Mouse (Mus musculus) left cerebral cortex, adult 2 months (tissue): Measurements from ENCODE around the gene Inhbe. TPM values are rescaled to one million over a fixed set of nuclear protein-coding genes. Genes with fewer than 3 reads are reported as not detected.

ENCODE experiments used
- DNase-seq, 2 experiments: peaks; one replicate each; pipeline ENCODE4 v3.0.0; 2021 to 2022; ENCODE audit warnings: low spot score in 2 of 2, mixed read lengths in 1 of 2; ENCODE audit errors: extremely low spot score in 1 of 2
- H3K27ac ChIP-seq: fragments of 200-600 bp; 2 replicates; pipeline ENCODE4 v1.8.1; 2022
- H3K4me3 ChIP-seq: fragments of 200-600 bp; 2 replicates; pipeline ENCODE4 v1.8.1; 2022
- CTCF ChIP-seq: fragments of 200-600 bp; IDR thresholded peaks from 2 replicates; pipeline ENCODE4 v1.8.1; 2022; ENCODE audit warnings: antibody characterized with exemption, mild to moderate bottlenecking, moderate library complexity
- intact Hi-C: fragments of 180-260 bp; cut with DNase I; formaldehyde crosslinking; loops from one replicate; pipeline ENCODE4 v1.15.1; 2025
- long read RNA-seq, 2 experiments: library from polyadenylated mRNA; stranded (forward); transcript quantifications; one replicate each; pipeline ENCODE4 v2.0.0; 2021; ENCODE audit warnings: borderline mapping rate in 2 of 2
- total RNA-seq, 2 experiments: library from RNA; stranded (reverse); gene quantifications; 2 replicates each; pipeline ENCODE4 v1.2.3; 2021

Inhbe gene
- total RNA-seq = under 1 TPM in 1 of 2 experiments, not detected in 1; 0.29 TPM
- long read RNA-seq, experiment 1, full-length matches to known transcripts = 1 of 2 reads
- long read RNA-seq, experiment 1, partial matches to known transcripts = 0 of 2 reads
- long read RNA-seq, experiment 1, other reads (novel, unspliced or antisense) = 1 of 2 reads
- long read RNA-seq, experiment 2 = 0 reads

- intact Hi-C loops = loop anchor here (1.0 to 5.0 kb wide), 3 partner anchors 26 to 128 kb away; partner anchors contain the start of gene R3hdm2
- peak; percentile 53 for TF ChIP-seq CTCF
- DNase-seq = peak; percentile 61 to 69
- 0 out of 2 replicates have a peak within 1 kb of the TSS, but pooled peaks have one; percentile 17 for H3K4me3 ChIP-seq
- peak within 1 kb of the TSS; percentile 91 for H3K27ac ChIP-seq
Observed at GRCm38 (mm10) chr10:127353909-127354895, at the start of gene Inhbe. Gene Inhbe (minus strand): TSS chr10:127354411.

DNA sequence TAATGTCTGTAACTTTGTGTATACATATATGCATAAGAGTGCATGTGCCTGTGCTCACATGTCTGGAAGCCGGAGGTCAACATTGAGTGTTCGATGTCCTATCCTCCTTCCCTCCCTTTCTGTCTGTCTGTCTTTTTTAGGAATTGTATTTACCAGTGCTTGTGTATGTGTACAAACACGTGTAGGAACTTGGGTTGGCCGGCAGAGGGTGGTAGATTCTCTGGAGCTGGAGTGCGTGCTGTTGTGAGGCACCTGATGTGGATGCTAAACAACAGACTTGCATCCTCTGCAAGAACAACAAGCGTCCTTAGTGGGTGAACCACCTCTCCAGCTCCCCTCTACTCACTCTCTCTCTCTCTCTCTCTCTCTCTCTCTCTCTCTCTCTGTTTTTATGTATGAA lies 37.6 kb upstream of the Inhbe start:
- DNase-seq = no peak
- peak; percentile 10 for TF ChIP-seq CTCF
- Histone ChIP-seq H3K4me3 (no peak overlapping the region), H3K27ac (no peak overlapping the region)
- intact Hi-C loops = no loop called here

DNA sequence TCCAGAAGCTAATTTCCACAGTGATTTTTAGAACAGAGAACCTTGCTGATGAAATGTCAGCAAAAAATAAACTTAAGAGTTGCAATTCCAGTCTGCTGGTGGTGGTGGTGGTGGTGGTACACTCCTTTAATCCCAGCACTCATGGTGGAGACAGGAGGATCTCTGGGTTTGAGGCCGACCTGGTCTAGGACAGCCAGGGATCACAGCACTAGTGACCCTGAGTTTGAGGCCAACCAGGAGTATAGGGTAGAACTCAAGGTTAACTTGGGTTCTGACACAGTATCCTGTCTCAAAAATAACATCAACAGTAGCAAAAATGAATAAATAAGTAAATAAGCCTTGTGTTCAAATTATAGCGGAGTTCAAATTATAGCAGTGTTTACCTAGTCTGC lies 27.5 kb upstream of the Inhbe start:
- Histone ChIP-seq H3K4me3 (peak overlapping the region; percentile 80), H3K27ac (no peak overlapping the region)
- TF ChIP-seq CTCF = no peak
- no peak for DNase-seq
- intact Hi-C loops = loop anchor here (2.0 kb wide), 1 partner anchor 39 kb away; no protein-coding TSS in a partner anchor

- no peak; the same call in 1 of the 2 replicates for TF ChIP-seq CTCF
- peak; percentile 47 to 51 for DNase-seq
- intact Hi-C loops = loop anchor here (1.0 to 2.0 kb wide), 3 partner anchors 27 to 40 kb away; partner anchors contain the start of gene Inhbe
- Histone ChIP-seq H3K4me3 (peak overlapping the region; percentile 80), H3K27ac (peak overlapping the region; percentile 94)
Observed at GRCm38 (mm10) chr10:127380767-127381742, 26.8 kb upstream of the Inhbe start.

DNA sequence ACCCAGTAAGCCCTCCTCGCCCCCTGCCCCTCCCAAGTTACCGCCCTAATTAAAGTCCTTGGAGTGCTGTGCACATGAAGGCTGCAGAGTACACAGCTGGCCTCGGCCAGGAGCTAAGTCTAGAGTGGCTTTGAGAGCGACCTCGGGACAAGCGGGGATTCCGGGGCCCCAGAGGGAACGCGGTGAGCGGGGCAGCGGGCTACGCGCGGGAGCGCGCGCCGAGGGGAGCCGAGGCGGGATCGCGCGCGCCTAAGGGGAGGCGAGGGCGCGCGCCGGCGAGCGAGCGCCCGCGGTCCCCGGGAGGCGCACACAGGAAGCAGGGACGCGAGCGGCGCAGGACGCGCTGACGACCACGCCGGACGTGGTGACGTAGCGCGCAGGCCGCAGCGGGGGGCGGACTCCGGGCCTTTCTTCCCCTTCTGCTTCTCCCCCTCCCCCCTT lies 26.1 kb upstream of the Inhbe start, which contains the start of gene R3hdm2:
TSS of gene R3hdm2 (plus strand) at position 77 of the 441 bp plus-strand sequence.
- intact Hi-C loops = loop anchor here (1.0 to 2.0 kb wide), 3 partner anchors 26 to 41 kb away; partner anchors contain the start of gene Inhbe
- TF ChIP-seq CTCF = no peak
- DNase-seq = peak; percentile 91 to 92
- Histone ChIP-seq H3K4me3 (peak within 1 kb of the TSS; percentile 80), H3K27ac (peak within 1 kb of the TSS; percentile 94)

DNA sequence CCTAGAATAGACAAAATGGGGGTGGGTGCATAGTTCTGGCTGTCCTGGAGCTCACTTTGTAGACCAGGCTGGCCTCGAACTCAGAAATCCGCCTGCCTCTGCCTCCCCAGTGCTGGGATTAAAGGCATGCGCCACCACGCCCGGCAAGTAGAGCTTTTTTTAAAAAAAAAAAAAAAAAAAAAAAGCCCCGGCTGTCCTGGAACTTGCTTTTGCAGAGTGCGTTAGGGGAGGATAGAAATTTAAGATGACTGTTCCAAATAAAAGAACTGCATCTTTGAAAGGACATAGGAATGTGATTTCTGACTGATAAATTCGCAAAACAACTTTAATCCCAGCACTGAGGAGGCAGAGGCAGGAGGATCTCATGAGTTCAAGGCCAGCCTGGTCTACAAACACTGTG lies 25.4 kb upstream of the Inhbe start:
- no peak for DNase-seq
- TF ChIP-seq CTCF = no peak
- Histone ChIP-seq H3K27ac (peak overlapping the region; percentile 94), H3K4me3 (peak overlapping the region; percentile 60)
- intact Hi-C loops = loop anchor here (1.0 to 2.0 kb wide), 3 partner anchors 25 to 41 kb away; partner anchors contain the start of gene Inhbe

GRCm38 (mm10) chr10:127377700-127378099 lies 23.5 kb upstream of the Inhbe start:
- no peak overlapping the region for H3K4me3 ChIP-seq
- no peak overlapping the region for H3K27ac ChIP-seq
- TF ChIP-seq CTCF = no peak
- intact Hi-C loops = no loop called here
- no peak for DNase-seq

GRCm38 (mm10) chr10:127371023-127371422 lies 16.8 kb upstream of the Inhbe start:
- H3K27ac ChIP-seq = no peak overlapping the region
- DNase-seq = no peak
- intact Hi-C loops = no loop called here
- TF ChIP-seq CTCF = no peak
- no peak overlapping the region for H3K4me3 ChIP-seq

DNA sequence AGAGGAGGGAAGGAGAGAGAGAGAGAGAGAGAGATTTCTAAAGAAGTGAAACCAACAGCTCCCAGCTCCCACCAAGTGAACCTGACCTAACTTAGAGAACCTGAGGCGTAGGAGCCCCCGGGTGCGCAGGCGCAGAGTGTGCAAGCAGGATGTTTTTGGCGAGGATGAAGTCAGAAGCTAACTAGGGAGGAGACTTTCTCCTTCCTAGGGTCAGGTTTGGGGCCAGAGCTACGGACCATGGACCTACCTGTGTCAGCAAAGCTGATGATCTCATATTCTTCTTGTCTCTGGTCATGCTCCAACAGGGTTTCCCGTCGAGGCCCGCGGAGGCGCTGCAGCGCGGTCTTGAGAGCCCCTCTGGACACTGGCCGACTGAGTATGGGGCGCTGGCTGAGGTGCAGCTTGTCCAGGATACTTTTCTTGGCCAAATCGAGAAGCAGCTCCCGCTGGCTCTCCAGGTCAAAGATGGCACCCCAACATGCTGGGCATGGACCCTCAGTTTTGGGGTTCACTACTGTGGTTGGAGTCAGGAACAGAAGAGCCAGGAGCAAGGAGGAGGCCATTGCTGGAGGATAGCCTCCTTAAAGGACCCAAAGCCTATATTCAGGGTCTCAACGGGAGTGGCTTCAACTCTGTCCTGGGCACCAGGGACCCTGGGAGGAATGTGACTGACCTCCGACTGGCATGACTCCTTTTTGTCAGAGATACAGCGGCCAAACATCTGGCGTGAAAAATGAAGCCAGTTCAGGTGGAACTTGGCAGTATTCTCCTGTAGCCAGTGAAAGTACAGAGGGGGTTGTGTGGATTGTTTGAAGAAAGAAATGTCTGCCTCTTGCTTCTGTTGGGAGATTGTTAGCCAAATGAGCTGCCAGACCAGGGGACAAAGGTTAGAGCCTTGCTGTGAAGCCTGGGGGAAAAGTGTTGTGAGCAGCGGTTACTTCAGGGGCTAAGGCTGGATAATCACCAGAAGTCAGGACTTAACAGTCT lies 15.9 kb upstream of the Inhbe start, which contains the start of gene Inhbc:
TSS of gene Inhbc (minus strand) at position 598 of the 987 bp plus-strand sequence.
- no peak for DNase-seq
- intact Hi-C loops = no loop called here
- Histone ChIP-seq H3K4me3 (no peak within 1 kb of the TSS), H3K27ac (no peak within 1 kb of the TSS)
- no peak for TF ChIP-seq CTCF

DNA sequence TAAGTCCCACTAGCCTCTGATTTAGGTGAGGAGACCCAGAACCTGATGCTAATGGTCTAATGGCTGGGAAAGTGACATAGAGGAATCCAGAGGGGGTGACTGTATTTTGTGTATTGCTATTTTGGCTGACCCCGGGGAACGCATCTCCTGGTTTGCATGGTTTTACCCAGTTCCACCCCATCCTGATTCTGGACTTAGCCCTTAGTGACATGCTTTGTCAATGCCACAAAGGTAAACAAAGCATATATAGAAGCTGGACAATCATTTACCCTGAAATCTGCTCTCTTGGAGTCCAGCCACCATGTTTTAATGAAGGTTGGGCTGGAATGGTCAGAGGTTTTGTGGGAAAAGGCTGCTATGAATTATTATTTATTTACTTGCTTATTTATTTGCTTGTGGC lies 14.1 kb upstream of the Inhbe start:
- intact Hi-C loops = no loop called here
- DNase-seq = no peak
- TF ChIP-seq CTCF = no peak
- Histone ChIP-seq H3K27ac (no peak overlapping the region), H3K4me3 (no peak overlapping the region)
